Mouse (Mus musculus): Measurements from ENCODE around the gene Cenpc1. TPM values are rescaled to one million over a fixed set of nuclear protein-coding genes. Genes with fewer than 3 reads are reported as not detected.

Gene Cenpc1
- polyA plus RNA-seq, 1 experiment from 2014 or later: 28.7 TPM

GRCm38 (mm10) chr5:85992055-85992454 is 73.3 kb downstream of the Cenpc1 start:
- no peaks in the 10 kb centered on the region for H3K4me1 ChIP-seq (replicated peaks)
- H3K9ac ChIP-seq: no peak overlapping the region
- no peaks in the 10 kb centered on the region for H3K27me3 ChIP-seq (replicated peaks)
- H3K9me3 ChIP-seq: no peaks in the 10 kb centered on the region
- no peak overlapping the region for H3K4me3 ChIP-seq (replicated peaks)
- H3K27ac ChIP-seq: no peak overlapping the region
- 33% methylated on average over 1 of the region's 1 CpGs for WGBS
- no peak overlapping the region for H3K4me2 ChIP-seq (replicated peaks)
- no peak for ATAC-seq
- H3K36me3 ChIP-seq: no peaks in the 10 kb centered on the region

GRCm38 (mm10) chr5:85987516-85987863 is 77.9 kb downstream of the Cenpc1 start:
- no peak overlapping the region for H3K27ac ChIP-seq
- no peak overlapping the region for H3K4me2 ChIP-seq (replicated peaks)
- H3K27me3 ChIP-seq (replicated peaks): no peaks in the 10 kb centered on the region
- no peak for ATAC-seq
- 80% methylated on average over 2 of the region's 2 CpGs for WGBS
- no peaks in the 10 kb centered on the region for H3K4me1 ChIP-seq (replicated peaks)
- H3K9me3 ChIP-seq: no peaks in the 10 kb centered on the region
- H3K9ac ChIP-seq: no peak overlapping the region
- no peaks in the 10 kb centered on the region for H3K36me3 ChIP-seq
- no peak overlapping the region for H3K4me3 ChIP-seq (replicated peaks)

GRCm38 (mm10) chr5:85986734-85987515 is 78.5 kb downstream of the Cenpc1 start:
- Histone ChIP-seq H3K9me3 (no peaks in the 10 kb centered on the region), H3K4me3 (replicated peaks) (no peak overlapping the region), H3K36me3 (no peaks in the 10 kb centered on the region), H3K4me1 (replicated peaks) (no peaks in the 10 kb centered on the region), H3K4me2 (replicated peaks) (no peak overlapping the region), H3K27me3 (replicated peaks) (no peaks in the 10 kb centered on the region), H3K9ac (no peak overlapping the region), H3K27ac (no peak overlapping the region)
- WGBS: 62% methylated on average over 4 of the region's 4 CpGs
- ATAC-seq: no peak

- Histone ChIP-seq H3K9ac (no peak overlapping the region), H3K27ac (no peak overlapping the region), H3K4me3 (replicated peaks) (no peak overlapping the region), H3K9me3 (no peaks in the 10 kb centered on the region), H3K27me3 (replicated peaks) (no peaks in the 10 kb centered on the region), H3K4me2 (replicated peaks) (no peak overlapping the region), H3K36me3 (no peaks in the 10 kb centered on the region), H3K4me1 (replicated peaks) (no peaks in the 10 kb centered on the region)
- ATAC-seq: no peak
- WGBS: 52% methylated on average over 8 of the region's 8 CpGs
Measured at GRCm38 (mm10) chr5:85977646-85978426, 87.5 kb downstream of the Cenpc1 start.

GRCm38 (mm10) chr5:85962791-85963190 is 102.6 kb downstream of the Cenpc1 start:
- Histone ChIP-seq H3K27me3 (replicated peaks) (no peaks in the 10 kb centered on the region), H3K9ac (no peak overlapping the region), H3K9me3 (no peaks in the 10 kb centered on the region), H3K4me3 (replicated peaks) (no peak overlapping the region), H3K36me3 (no peaks in the 10 kb centered on the region), H3K4me1 (replicated peaks) (no peaks in the 10 kb centered on the region), H3K27ac (no peak overlapping the region), H3K4me2 (replicated peaks) (no peak overlapping the region)
- WGBS: 84% methylated on average over 7 of the region's 7 CpGs
- ATAC-seq: no peak

Other genes with a start within 250 kb of the Cenpc1 start
- 0.59 and 0.61 TPM in 2 replicates for gene Stap1, start 6.2 kb upstream of the Cenpc1 start, polyA plus RNA-seq (2015; fragmentation: Nextera tagmentation; extraction: Ambion mirVana)
- 10.7 and 12.5 TPM in 2 replicates for gene Uba6, start 107.2 kb upstream of the Cenpc1 start, polyA plus RNA-seq (2015; fragmentation: Nextera tagmentation; extraction: Ambion mirVana)
- gene Gnrhr, start 132.3 kb upstream of the Cenpc1 start, polyA plus RNA-seq (2015; fragmentation: Nextera tagmentation; extraction: Ambion mirVana): not detected in 2 replicates
- not detected in 2 replicates for gene Tmprss11c, start 223.7 kb upstream of the Cenpc1 start, polyA plus RNA-seq (2015; fragmentation: Nextera tagmentation; extraction: Ambion mirVana)

Data from intestine, embryonic 15.5 days (tissue).